Mouse (Mus musculus) brain, embryonic 14.5 days (tissue): Measurements from ENCODE around the gene Csf2rb. TPM values are rescaled to one million over a fixed set of nuclear protein-coding genes. Genes with fewer than 3 reads are reported as not detected.
A peak's percentile ranks its signal among the peaks of the same experiment; 100 is the strongest.
"Not testable (repeated sequence)": the region's sequence is repeated elsewhere in the genome, so short reads cannot be mapped to it uniquely, and the experiment has no call there.

Experiments
- DNase-seq: peaks from one replicate; pipeline ENCODE4 v3.0.0-alpha.2; 2011; ENCODE audit warnings: low read depth
- CTCF ChIP-seq: fragments of 200-500 bp; IDR thresholded peaks from 2 replicates; pipeline ENCODE4 v1.5.1; 2012; ENCODE audit warnings: inconsistent platforms, mild to moderate bottlenecking, moderate library complexity, borderline replicate concordance; ENCODE audit not compliant: insufficient read depth, insufficient read length; ENCODE audit errors: extremely low read depth
- POLR2A ChIP-seq: fragments of 200-500 bp; IDR thresholded peaks from 2 replicates; pipeline ENCODE4 v1.6.1; 2012; ENCODE audit warnings: mild to moderate bottlenecking, inconsistent platforms, borderline replicate concordance; ENCODE audit not compliant: poor library complexity, insufficient read depth, insufficient read length, severe bottlenecking; ENCODE audit errors: extremely low read depth
- polyA plus RNA-seq: library from polyadenylated mRNA; depleted of rRNA; stranded (reverse); fragments of >200 nt; gene quantifications from 2 replicates; pipeline ENCODE4 v1.2.3, GENCODE M21; 2012

Csf2rb gene
- polyA plus RNA-seq, 1 experiment, result 0.85 TPM

DNA sequence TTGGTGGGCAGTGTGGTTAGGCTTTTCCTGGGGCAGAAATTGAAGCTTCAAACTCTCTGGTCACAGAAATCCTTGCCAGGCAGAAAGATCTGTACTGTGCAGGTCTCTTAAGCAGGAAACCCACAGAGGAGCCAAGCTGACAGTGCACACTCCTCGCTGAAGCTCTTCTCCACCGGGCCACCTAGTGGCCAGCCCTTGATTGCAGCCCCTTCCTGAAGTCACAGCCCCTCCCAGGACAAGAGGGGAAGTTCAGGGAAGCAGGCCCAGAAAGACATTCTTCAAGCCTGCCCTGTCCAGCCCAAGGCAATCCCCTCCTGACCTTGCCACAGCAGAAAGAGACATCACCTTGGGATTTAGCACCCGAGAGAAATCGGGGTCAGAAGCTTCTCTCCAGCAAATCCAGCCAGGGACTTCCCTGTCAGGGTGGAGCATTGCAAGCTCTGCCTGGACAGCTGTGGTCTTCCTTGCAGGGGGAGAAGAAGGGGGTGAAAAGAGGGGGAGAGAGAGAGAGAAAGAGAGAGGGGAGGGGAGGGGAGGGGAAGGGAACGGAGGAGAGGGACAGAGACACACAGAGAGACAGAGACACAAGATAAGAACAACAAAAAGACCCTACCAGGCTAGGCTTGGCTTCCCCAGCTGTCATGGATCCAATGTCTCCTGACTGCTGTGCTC, 4.6 kb upstream of the Csf2rb start:
- TF ChIP-seq POLR2A, result no peak
- TF ChIP-seq CTCF, result peak; percentile 89
- peak; percentile 62 for DNase-seq

DNA sequence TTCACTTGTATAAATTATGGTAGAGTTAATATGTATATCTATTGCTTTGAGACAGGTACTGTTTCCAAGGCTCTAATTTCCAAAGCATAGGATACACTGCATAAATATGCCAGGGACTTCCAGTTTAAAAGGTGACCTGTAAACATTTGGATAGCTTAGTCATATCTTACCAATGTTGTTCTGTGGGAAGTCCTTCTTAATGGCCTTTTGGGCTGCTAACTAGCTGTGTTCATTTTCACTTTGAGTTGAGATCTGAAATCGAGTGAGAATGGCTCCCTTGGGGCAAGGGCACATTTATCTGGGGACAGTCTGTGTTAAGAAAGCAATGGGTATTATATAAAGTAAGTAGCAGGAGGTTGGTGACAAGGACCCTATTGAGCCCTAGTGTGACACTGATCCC, 2.2 kb upstream of the Csf2rb start:
- no peak for DNase-seq
- TF ChIP-seq POLR2A (no peak), CTCF (no peak)

DNA sequence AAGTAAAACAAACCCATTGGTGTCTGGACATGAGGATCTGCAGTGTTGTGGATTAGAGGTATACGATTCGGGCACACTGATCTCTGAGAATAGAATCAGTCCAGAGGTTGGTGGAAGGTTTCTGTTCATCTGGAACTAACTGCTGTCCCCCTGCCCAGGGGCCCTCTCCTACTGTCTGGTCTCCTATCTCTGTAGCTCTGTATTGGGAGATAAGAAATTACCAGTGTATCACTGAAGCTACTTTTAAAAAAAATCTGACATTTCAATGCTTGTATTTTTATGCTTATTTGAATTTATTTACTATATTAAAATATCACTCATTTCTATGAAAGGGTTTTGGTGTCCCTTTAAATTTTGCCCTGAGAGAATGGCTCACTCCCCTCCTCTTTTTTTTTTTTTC, 1.3 kb upstream of the Csf2rb start:
- no peak for DNase-seq
- no peak for TF ChIP-seq POLR2A
- TF ChIP-seq CTCF, result no peak

DNA sequence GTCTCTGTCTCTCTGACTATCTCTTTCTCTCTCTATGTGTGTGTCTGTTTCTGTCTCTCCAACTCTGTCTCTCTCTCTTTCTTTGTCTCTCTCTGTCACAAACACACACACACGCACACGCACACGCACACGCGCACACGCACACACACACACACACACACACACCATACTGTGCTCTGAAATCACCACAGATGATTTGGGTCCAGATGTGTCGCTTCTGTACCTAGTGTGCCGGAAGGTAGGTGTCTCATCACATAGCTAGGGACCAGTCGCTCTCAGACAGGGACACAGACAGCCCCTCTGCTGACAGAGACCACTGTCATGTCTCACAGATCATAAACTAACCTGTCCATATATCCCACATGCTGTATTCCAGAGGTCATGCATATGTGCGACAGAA, 1.2 kb downstream of the Csf2rb start:
- no peak for TF ChIP-seq CTCF
- no peak for TF ChIP-seq POLR2A
- DNase-seq, result no peak

DNA sequence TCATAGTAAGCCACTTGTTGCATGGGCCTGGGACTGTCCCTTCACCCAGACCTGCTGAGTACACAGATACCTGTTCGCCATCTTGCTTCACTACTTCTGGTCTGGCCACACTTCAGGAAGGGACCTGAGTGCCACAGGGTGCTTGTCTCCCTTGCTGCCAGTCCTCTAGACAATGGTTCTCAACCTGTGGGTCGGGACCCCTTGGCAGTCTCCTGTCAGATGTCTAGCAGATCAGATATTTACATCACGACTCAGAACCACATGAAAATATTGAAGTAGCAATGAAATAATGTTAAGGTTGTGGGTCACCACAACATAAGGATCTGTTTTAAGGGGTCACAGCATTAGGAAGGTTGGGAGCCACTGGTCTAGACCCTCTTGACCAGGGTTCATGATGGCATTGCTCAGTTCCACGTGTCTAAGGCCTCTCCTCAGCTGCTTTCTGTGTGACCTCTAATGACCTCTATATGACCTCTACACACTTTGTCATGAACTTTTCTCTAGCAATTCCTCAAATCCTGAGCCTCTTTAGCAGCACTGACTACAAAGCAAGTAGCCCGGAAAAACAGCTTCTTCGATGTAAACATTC, 2.3 kb downstream of the Csf2rb start:
- DNase-seq, result not testable (repeated sequence)

DNA sequence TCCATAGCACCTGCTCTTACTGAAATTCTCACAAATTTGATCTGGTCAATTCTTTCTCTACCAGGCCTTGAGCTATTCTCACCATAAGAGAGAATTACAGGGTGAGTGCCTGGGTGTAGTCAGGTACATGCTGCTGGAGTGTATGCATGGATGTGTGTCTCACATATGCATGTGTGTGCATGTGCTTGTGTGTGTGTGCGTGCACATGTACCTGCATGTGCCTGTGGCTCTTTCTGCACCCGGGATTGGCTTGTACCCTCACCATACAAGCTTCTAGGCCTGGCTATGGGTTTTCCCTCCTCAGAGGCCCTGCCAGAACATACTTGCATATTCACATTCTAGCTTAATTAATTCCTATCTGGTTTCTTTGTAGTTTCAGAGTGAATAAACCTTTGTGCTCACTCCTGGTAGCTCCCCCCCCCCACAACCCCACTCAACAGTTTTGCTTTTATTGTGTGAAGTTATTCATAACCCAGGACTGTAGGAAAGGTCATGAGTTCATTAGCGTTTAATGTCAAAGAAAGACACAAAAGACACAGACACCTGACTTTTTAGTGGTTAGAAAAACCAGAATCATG, 3.1 kb downstream of the Csf2rb start:
- TF ChIP-seq CTCF, result no peak
- no peak for TF ChIP-seq POLR2A

DNA sequence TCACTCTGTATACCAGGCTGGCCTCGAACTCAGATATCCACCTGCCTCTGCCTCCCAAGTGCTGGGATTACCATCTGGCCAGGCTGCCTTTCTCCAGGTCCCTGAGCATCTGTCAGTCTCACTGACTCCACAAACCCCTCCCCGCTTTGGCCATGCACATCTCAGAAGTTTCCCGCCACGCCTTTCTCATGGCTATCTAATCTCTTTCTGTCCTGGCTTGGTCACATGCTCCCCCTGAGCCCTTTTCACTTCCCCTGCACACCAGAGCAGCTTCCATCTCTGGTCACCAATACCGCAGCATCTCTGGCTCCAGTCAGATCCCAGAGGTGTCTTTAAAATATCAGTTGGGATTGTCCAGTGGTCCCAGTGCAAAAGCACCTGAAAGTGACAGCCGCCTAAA, 4.4 kb downstream of the Csf2rb start:
- not testable (repeated sequence) for DNase-seq

More for the DNA sequence above, 3.1 kb downstream of the Csf2rb start:
- no peak for DNase-seq

DNA sequence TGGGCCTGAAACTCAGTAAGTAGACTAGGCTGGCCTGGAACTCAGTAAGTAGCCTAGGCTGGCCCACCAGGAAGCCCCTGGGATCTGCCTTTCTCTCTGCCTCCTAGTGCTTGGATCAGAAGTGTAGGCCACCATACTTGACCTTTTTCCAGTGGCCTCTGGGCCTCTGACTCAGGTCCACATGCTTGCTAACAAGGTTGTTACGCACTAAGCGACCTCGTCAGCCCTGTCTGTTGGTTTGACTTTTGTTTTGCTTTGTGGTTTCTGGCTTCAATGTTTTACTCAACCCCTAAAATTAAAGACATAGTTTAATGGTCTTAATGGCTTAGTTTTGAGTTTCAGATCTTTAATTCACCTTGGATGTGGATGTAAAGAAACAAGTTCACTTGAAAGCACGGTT, 5.2 kb downstream of the Csf2rb start:
- TF ChIP-seq CTCF, result no peak
- no peak for TF ChIP-seq POLR2A
- DNase-seq, result no peak

DNA sequence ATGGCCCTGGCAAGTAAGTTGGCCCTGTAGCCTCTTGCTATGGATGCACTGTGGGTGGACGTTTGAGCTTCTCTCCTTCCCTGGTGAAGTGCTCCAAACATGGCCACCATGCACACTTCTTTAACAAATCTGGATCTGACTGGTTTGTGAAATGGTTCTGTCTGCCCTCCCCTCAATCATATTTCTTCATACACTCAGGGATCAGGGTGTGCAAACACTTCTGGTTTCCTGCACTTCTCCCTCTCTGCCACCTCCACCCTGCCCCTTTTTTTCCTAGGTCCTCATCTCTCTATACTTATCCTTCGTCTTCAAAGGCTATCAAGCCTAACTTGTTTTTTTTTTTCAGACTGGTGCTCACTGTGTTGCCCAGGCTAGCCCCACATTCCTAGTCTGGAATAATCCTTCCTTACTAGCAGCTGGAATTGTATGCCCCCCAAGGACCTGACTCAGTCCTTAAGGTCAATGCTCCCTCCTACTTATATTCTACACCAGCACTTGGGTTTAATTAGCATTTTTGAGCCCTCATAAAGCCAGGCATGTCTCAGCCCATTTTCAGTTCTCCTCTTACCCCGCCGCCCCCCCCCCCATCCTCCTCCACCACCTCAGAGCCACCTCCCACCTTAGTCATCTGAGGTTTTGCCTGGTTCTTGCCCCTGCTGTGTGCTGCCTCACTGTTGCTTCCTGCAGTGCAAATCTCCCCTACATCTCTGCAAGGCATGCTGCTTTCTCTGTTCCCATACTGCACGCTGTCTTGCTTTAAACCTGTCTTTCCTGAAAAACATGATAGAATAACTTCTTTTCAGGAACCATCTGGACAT, 6.2 kb downstream of the Csf2rb start:
- TF ChIP-seq POLR2A (no peak), CTCF (no peak)
- DNase-seq, result no peak

DNA sequence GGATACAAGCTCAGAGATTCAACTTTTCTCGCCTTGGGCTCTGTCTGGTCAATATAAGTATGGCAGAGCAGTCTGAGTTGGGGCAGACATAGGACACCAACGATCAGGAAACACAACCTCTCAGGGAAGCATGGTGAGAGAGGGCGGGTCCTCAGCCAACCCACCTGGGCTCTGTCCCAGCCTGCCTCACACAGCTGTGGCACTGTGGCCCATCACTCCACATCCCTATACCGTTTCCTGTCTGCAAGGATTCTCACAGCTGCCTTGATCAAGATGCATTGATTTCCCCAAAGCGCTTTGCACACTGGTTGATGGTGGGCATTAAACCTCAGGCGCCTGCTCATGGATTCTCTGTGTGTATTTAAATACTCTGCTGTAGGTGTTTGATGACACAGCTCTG, 7.4 kb downstream of the Csf2rb start:
- TF ChIP-seq POLR2A, result no peak
- TF ChIP-seq CTCF, result no peak
- no peak for DNase-seq

DNA sequence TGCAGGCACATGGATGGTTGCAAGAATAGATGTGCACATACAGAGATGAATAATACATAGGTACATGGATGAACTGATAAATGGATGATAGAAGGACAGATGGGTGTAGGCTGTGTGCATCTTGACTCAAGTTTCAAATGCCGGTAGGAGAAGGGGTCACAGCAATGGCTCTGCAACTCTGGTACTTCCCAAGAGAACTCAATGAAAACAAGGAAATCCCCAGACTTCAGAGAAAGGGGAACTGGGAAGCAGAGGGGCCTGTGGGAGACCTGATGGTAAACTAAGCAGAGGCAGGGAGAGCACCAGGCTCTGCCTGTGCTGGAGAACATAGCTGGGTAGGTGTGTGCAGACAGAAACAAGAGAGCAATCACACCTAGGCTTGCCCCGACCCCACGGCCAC, 8.8 kb downstream of the Csf2rb start:
- no peak for TF ChIP-seq CTCF
- TF ChIP-seq POLR2A, result no peak
- no peak for DNase-seq
